Mouse (Mus musculus): ENCODE results near the gene Gorasp2.

The Gorasp2 gene

GRCm38 (mm10) chr2:70742588-70742987 lies 81.2 kb downstream of the Gorasp2 start:
- DNase-seq (ENCODE audit: low read depth, low spot score), result no peak

- no peak for DNase-seq (ENCODE audit: low read depth, low spot score)
Observed at GRCm38 (mm10) chr2:70751655-70752054, 90.3 kb downstream of the Gorasp2 start.

- DNase-seq (ENCODE audit: low read depth, low spot score), result no peak
Observed at GRCm38 (mm10) chr2:70752149-70752548, 90.8 kb downstream of the Gorasp2 start.

Data from CD4-positive helper T cell, adult 2 months (primary cell).